Mouse (Mus musculus): ENCODE measurements at regions not wholly inside any gene's neighbourhood (a gene's known extent, or its start where the extent isn't known, plus 50 kb on each side); places are given as distances from the start of the nearest gene placed in this dataset.

- peak in 1 of 2 experiments; percentile 7 for DNase-seq (ENCODE audit: low spot score in 2 of 2)
Observed at GRCm38 (mm10) chr7:8068092-8068491, 93.4 kb downstream of the Vmn2r41 start.
